Mouse (Mus musculus) embryo, embryonic 9.5 days (tissue): ENCODE data around the gene Fnd3c2.
"Not testable (repeated sequence)": the region's sequence is repeated elsewhere in the genome, so short reads cannot be mapped to it uniquely, and the experiment has no call there.

ENCODE experiments used
- DNase-seq: peaks from one replicate; pipeline ENCODE4 v3.0.0-alpha.2; 2017; ENCODE audit errors: extremely low spot score

Gene Fnd3c2

GRCm38 (mm10) chrX:106255276-106255675 is at the start of gene Fnd3c2:
TSS of gene Fnd3c2 (minus strand) at chrX:106255376.
- DNase-seq: no peak

- DNase-seq: no peak
Observed at GRCm38 (mm10) chrX:106284441-106284840, 29.3 kb upstream of the Fnd3c2 start.

- DNase-seq: no peak
Observed at GRCm38 (mm10) chrX:106221058-106221457, 34.1 kb downstream of the Fnd3c2 start, which contains the start of gene Taf9b. TSS of gene Taf9b (minus strand) at chrX:106221158.

GRCm38 (mm10) chrX:106219171-106220032 is 35.8 kb downstream of the Fnd3c2 start:
- DNase-seq: peak; percentile 68

- DNase-seq: no peak
Observed at GRCm38 (mm10) chrX:106209100-106209499, 46.1 kb downstream of the Fnd3c2 start.

GRCm38 (mm10) chrX:106198904-106199303 is 56.3 kb downstream of the Fnd3c2 start:
- no peak for DNase-seq

GRCm38 (mm10) chrX:106197308-106197707 is 57.9 kb downstream of the Fnd3c2 start:
- DNase-seq: no peak

GRCm38 (mm10) chrX:106194361-106194760 is 60.8 kb downstream of the Fnd3c2 start:
- not testable (repeated sequence) for DNase-seq

- DNase-seq: no peak
Observed at GRCm38 (mm10) chrX:106190091-106190490, 65.1 kb downstream of the Fnd3c2 start.

GRCm38 (mm10) chrX:106189356-106189755 is 65.8 kb downstream of the Fnd3c2 start:
- no peak for DNase-seq

GRCm38 (mm10) chrX:106187737-106188136 is 67.4 kb downstream of the Fnd3c2 start:
- DNase-seq: no peak

GRCm38 (mm10) chrX:106186713-106187649 is 68.2 kb downstream of the Fnd3c2 start, which contains the start of gene Pgk1:
TSS of gene Pgk1 (plus strand) at chrX:106187100.
- DNase-seq: peak; percentile 90

GRCm38 (mm10) chrX:106185706-106186105 is 69.5 kb downstream of the Fnd3c2 start:
- peak; percentile 35 for DNase-seq
